Mouse (Mus musculus): ENCODE results near the gene Spag9. TPM values are rescaled to one million over a fixed set of nuclear protein-coding genes. Genes with fewer than 3 reads are reported as not detected.
"Not testable (repeated sequence)": the region's sequence is repeated elsewhere in the genome, so short reads cannot be mapped to it uniquely, and the experiment has no call there.

Spag9 gene
- polyA plus RNA-seq, 1 experiment from 2014 or later, result 87.4 TPM

- H3K27me3 ChIP-seq (replicated peaks; ENCODE audit: insufficient read depth, low read length); H3K9me3 ChIP-seq (ENCODE audit: low read length); H3K4me1 ChIP-seq (ENCODE audit: insufficient read depth, low read depth, low read length); ATAC-seq; H3K4me2 ChIP-seq (replicated peaks; ENCODE audit: low read depth, low read length); H3K9ac ChIP-seq (replicated peaks; ENCODE audit: low read depth); H3K27ac ChIP-seq (ENCODE audit: low read length); H3K4me3 ChIP-seq (ENCODE audit: low read depth, low read length): not testable (repeated sequence)
- TF ChIP-seq CTCF (IDR thresholded peaks at IDR 0.05), result peak; percentile 70
- H3K36me3 ChIP-seq (ENCODE audit: insufficient read depth, low read length), result peaks cover 31% of the 10 kb centered on the region
- 81% methylated on average over 2 of the region's 2 CpGs for WGBS
- peak; percentile 89 for DNase-seq (ENCODE audit: low spot score)
Observed at GRCm38 (mm10) chr11:94086966-94087365, 91.1 kb downstream of the Spag9 start.

GRCm38 (mm10) chr11:94090496-94090895 is 94.6 kb downstream of the Spag9 start:
- Histone ChIP-seq H3K27ac (ENCODE audit: low read length) (no peak overlapping the region), H3K36me3 (ENCODE audit: insufficient read depth, low read length) (peaks cover 35% of the 10 kb centered on the region), H3K27me3 (replicated peaks; ENCODE audit: insufficient read depth, low read length) (no peaks in the 10 kb centered on the region), H3K4me2 (replicated peaks; ENCODE audit: low read depth, low read length) (no peak overlapping the region), H3K4me1 (ENCODE audit: insufficient read depth, low read depth, low read length) (no peaks in the 10 kb centered on the region), H3K4me3 (ENCODE audit: low read depth, low read length) (no peak overlapping the region), H3K9ac (replicated peaks; ENCODE audit: low read depth) (no peak overlapping the region), H3K9me3 (ENCODE audit: low read length) (no peaks in the 10 kb centered on the region)
- TF ChIP-seq CTCF (IDR thresholded peaks at IDR 0.05), result no peak
- TF ChIP-seq EP300 (IDR thresholded peaks at IDR 0.05), result no peak
- WGBS, result 82% methylated on average over 4 of the region's 4 CpGs
- DNase-seq (ENCODE audit: low spot score) (no peak), ATAC-seq (no peak)

DNA sequence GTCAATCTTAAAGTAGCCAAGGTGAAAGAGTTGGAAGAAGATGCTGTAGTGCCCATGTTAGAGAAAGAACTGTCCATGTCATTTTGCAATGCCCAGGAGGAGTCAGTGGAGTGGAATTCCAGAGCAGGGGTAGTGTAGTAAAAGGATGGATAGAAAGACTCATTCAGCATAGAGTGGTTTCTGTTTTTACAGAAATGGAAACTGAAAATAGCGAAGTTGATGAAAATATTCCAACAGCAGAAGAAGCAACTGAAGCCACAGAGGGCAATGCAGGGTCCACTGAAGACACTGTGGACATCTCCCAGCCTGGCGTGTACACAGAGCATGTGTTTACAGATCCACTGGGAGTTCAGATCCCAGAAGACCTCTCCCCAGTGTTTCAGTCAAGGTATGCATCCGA is 101.6 kb downstream of the Spag9 start:
- no peak overlapping the region for H3K27ac ChIP-seq (ENCODE audit: low read length)
- no peak overlapping the region for H3K9ac ChIP-seq (replicated peaks; ENCODE audit: low read depth)
- H3K4me3 ChIP-seq (ENCODE audit: low read depth, low read length), result no peak overlapping the region
- H3K27me3 ChIP-seq (replicated peaks; ENCODE audit: insufficient read depth, low read length), result no peaks in the 10 kb centered on the region
- TF ChIP-seq EP300 (IDR thresholded peaks at IDR 0.05) (no peak), CTCF (IDR thresholded peaks at IDR 0.05) (no peak)
- 89% methylated on average over 3 of the region's 3 CpGs for WGBS
- peaks cover 49% of the 10 kb centered on the region for H3K36me3 ChIP-seq (ENCODE audit: insufficient read depth, low read length)
- DNase-seq (ENCODE audit: low spot score) (no peak), ATAC-seq (no peak)
- no peaks in the 10 kb centered on the region for H3K4me1 ChIP-seq (ENCODE audit: insufficient read depth, low read depth, low read length)
- H3K9me3 ChIP-seq (ENCODE audit: low read length), result no peaks in the 10 kb centered on the region
- H3K4me2 ChIP-seq (replicated peaks; ENCODE audit: low read depth, low read length), result no peak overlapping the region

DNA sequence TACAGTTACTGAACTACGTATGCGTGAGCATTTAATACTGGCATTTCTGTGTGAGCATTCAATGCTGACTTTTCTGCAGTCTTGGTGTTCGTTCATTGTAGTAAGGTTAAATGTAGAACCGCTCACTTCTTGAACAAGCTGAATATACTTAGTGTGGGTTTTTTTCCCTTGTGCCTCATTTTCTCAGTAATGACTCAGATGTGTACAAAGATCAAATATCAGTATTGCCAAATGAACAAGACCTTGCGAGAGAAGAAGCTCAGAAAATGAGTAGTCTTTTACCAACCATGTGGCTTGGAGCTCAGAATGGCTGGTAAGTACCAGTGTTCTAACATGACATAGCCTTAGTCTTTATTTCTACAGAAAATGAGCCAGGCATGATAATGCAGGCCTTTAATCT is 102.9 kb downstream of the Spag9 start:
- H3K9me3 ChIP-seq (ENCODE audit: low read length), result no peaks in the 10 kb centered on the region
- no peak overlapping the region for H3K4me3 ChIP-seq (ENCODE audit: low read depth, low read length)
- H3K9ac ChIP-seq (replicated peaks; ENCODE audit: low read depth), result no peak overlapping the region
- no peak overlapping the region for H3K27ac ChIP-seq (ENCODE audit: low read length)
- ATAC-seq (no peak), DNase-seq (ENCODE audit: low spot score) (no peak)
- H3K27me3 ChIP-seq (replicated peaks; ENCODE audit: insufficient read depth, low read length), result no peaks in the 10 kb centered on the region
- WGBS, result 93% methylated on average over 5 of the region's 5 CpGs
- peaks cover 48% of the 10 kb centered on the region for H3K36me3 ChIP-seq (ENCODE audit: insufficient read depth, low read length)
- no peak for TF ChIP-seq CTCF (IDR thresholded peaks at IDR 0.05)
- no peak for TF ChIP-seq EP300 (IDR thresholded peaks at IDR 0.05)
- H3K4me1 ChIP-seq (ENCODE audit: insufficient read depth, low read depth, low read length), result no peaks in the 10 kb centered on the region
- no peak overlapping the region for H3K4me2 ChIP-seq (replicated peaks; ENCODE audit: low read depth, low read length)

DNA sequence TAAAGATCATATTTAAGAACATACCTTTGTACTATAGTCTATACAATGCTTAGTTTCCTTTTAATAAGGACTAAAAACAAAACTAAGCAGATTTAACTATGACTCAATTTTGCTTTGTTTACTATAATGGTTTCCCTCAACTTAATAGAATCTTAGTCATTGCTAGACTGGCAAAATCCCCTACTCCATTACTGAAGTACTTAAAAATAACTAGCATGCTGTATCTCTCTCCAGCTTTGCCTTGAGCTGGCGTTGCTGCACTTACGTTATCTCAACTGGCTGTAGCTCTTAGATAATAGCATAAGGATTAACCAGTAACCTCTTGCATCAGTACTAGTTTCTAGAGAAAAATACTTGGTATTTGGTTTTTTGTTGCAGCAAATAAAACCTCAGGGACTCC is 117.9 kb downstream of the Spag9 start:
- Histone ChIP-seq H3K36me3 (ENCODE audit: insufficient read depth, low read length) (peaks cover 40% of the 10 kb centered on the region), H3K27ac (ENCODE audit: low read length) (no peak overlapping the region), H3K9ac (replicated peaks; ENCODE audit: low read depth) (no peak overlapping the region), H3K9me3 (ENCODE audit: low read length) (no peaks in the 10 kb centered on the region), H3K4me1 (ENCODE audit: insufficient read depth, low read depth, low read length) (no peaks in the 10 kb centered on the region), H3K4me3 (ENCODE audit: low read depth, low read length) (no peak overlapping the region), H3K4me2 (replicated peaks; ENCODE audit: low read depth, low read length) (no peak overlapping the region), H3K27me3 (replicated peaks; ENCODE audit: insufficient read depth, low read length) (no peaks in the 10 kb centered on the region)
- ATAC-seq (no peak), DNase-seq (ENCODE audit: low spot score) (no peak)
- 77% methylated on average over 2 of the region's 2 CpGs for WGBS
- no peak for TF ChIP-seq EP300 (IDR thresholded peaks at IDR 0.05)
- TF ChIP-seq CTCF (IDR thresholded peaks at IDR 0.05), result no peak

GRCm38 (mm10) chr11:94115408-94115807 is 119.5 kb downstream of the Spag9 start:
- Histone ChIP-seq H3K27ac (ENCODE audit: low read length) (no peak overlapping the region), H3K27me3 (replicated peaks; ENCODE audit: insufficient read depth, low read length) (no peaks in the 10 kb centered on the region), H3K36me3 (ENCODE audit: insufficient read depth, low read length) (peaks cover 35% of the 10 kb centered on the region), H3K4me1 (ENCODE audit: insufficient read depth, low read depth, low read length) (no peaks in the 10 kb centered on the region), H3K9me3 (ENCODE audit: low read length) (no peaks in the 10 kb centered on the region), H3K4me3 (ENCODE audit: low read depth, low read length) (no peak overlapping the region), H3K9ac (replicated peaks; ENCODE audit: low read depth) (no peak overlapping the region), H3K4me2 (replicated peaks; ENCODE audit: low read depth, low read length) (no peak overlapping the region)
- DNase-seq (ENCODE audit: low spot score) (no peak), ATAC-seq (no peak)
- TF ChIP-seq CTCF (IDR thresholded peaks at IDR 0.05), result no peak
- TF ChIP-seq EP300 (IDR thresholded peaks at IDR 0.05), result no peak
- WGBS, result 97% methylated on average over 5 of the region's 5 CpGs

- Histone ChIP-seq H3K4me1 (ENCODE audit: insufficient read depth, low read depth, low read length) (no peaks in the 10 kb centered on the region), H3K27me3 (replicated peaks; ENCODE audit: insufficient read depth, low read length) (no peaks in the 10 kb centered on the region), H3K9ac (replicated peaks; ENCODE audit: low read depth) (no peak overlapping the region), H3K36me3 (ENCODE audit: insufficient read depth, low read length) (peaks cover 38% of the 10 kb centered on the region), H3K4me2 (replicated peaks; ENCODE audit: low read depth, low read length) (no peak overlapping the region), H3K9me3 (ENCODE audit: low read length) (no peaks in the 10 kb centered on the region), H3K27ac (ENCODE audit: low read length) (no peak overlapping the region), H3K4me3 (ENCODE audit: low read depth, low read length) (no peak overlapping the region)
- DNase-seq (ENCODE audit: low spot score) (no peak), ATAC-seq (no peak)
- WGBS, result 93% methylated on average over 7 of the region's 7 CpGs
- TF ChIP-seq CTCF (IDR thresholded peaks at IDR 0.05) (no peak), EP300 (IDR thresholded peaks at IDR 0.05) (no peak)
Observed at GRCm38 (mm10) chr11:94116655-94117054, 120.8 kb downstream of the Spag9 start.
